Mouse (Mus musculus) kidney, postnatal 10 days (tissue): Measurements from ENCODE around the gene Zc3h12a.

Experiments used
- DNase-seq: peaks from one replicate; pipeline ENCODE4 v3.0.0; 2021; ENCODE audit warnings: mixed read lengths

The Zc3h12a gene

GRCm38 (mm10) chr4:125105354-125105753 lies 22.3 kb downstream of the Zc3h12a start:
- DNase-seq, result no peak

GRCm38 (mm10) chr4:125101334-125101733 lies 26.3 kb downstream of the Zc3h12a start:
- DNase-seq, result no peak

- peak; percentile 90 for DNase-seq
Measured at GRCm38 (mm10) chr4:125099458-125099857, 28.2 kb downstream of the Zc3h12a start.

- DNase-seq, result no peak
Measured at GRCm38 (mm10) chr4:125097412-125097811, 30.2 kb downstream of the Zc3h12a start.

GRCm38 (mm10) chr4:125096066-125096465 lies 31.6 kb downstream of the Zc3h12a start:
- DNase-seq, result no peak

- no peak for DNase-seq
Measured at GRCm38 (mm10) chr4:125093031-125093430, 34.6 kb downstream of the Zc3h12a start.

GRCm38 (mm10) chr4:125085346-125085841 lies 42.2 kb downstream of the Zc3h12a start:
- DNase-seq, result peak; percentile 88

- DNase-seq, result peak; percentile 94
Measured at GRCm38 (mm10) chr4:125084403-125085345, 43.0 kb downstream of the Zc3h12a start, which contains the start of gene Meaf6. Gene Meaf6, plus strand, starts transcription at chr4:125085134.

GRCm38 (mm10) chr4:125078698-125079097 lies 48.9 kb downstream of the Zc3h12a start:
- no peak for DNase-seq

GRCm38 (mm10) chr4:125077700-125078099 lies 49.9 kb downstream of the Zc3h12a start:
- DNase-seq, result no peak
